Mouse (Mus musculus) layer of hippocampus, adult 18-20 months (tissue): ENCODE measurements around the gene Elane. TPM values are rescaled to one million over a fixed set of nuclear protein-coding genes. Genes with fewer than 3 reads are reported as not detected.

ENCODE experiments used
- DNase-seq, 2 experiments: peaks; one replicate each; pipeline ENCODE4 v3.0.0; 2022; ENCODE audit warnings: low spot score in 2 of 2
- total RNA-seq, 2 experiments: library from RNA; stranded (reverse); gene quantifications; 2 replicates each; pipeline ENCODE4 v1.2.3; 2021

The Elane gene
- total RNA-seq, 2 experiments from 2014 or later, result not detected

DNA sequence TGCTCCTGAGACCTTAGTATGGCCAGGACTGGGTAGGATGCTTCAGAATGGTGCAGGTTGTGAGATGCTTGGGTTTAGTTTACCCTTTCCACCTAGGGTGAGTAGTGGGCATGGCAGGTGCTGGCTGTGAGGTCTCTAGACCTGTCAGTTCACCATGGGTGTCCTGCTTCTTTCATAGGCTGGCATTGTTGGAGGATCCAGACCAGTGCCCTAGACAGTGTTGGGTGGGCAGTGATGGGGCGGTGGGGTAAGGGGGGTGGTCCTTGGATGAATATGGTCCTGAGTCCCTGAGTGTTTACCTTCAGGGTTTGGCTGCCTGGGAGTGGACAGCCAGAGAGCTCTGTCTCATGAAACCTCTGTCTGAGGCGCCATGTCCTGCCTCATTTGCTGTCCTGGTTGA lies 28.2 kb upstream of the Elane start:
- no peak for DNase-seq

DNA sequence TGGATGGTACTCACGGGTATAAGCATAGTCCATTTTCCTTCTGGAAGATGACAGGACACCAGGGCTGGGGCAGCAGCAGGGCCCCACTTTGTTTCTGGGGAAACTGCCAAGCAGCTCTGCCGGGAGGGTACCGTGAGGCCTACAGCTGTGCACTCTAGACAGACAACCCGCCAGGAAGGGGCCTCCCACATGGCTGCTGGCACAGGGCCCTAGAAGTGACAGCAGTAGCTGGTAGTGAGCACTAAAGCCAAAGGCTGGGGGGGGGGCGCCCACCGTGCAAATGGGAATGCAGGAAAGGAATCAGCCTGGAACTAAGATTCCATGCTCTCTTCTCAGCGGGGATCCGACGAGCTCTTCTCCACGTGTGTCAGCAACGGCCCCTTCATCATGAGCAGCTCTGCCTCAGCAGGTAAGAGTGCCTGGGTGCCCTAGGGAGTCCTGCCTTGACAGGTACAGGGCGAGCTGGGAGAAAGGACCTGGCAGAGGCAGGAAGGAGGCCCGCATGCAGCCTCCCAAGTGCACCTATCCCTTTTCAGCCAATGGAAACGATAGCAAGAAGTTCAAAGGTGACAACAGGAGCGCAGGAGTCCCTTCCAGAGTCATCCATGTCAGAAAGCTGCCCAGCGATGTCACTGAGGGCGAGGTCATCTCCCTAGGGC lies 27.5 kb upstream of the Elane start:
- peak; percentile 70 to 81 for DNase-seq

- DNase-seq, result no peak
These were observed 26.9 kb upstream of the Elane start for GRCm38 (mm10) chr10:79859116-79859515.

DNA sequence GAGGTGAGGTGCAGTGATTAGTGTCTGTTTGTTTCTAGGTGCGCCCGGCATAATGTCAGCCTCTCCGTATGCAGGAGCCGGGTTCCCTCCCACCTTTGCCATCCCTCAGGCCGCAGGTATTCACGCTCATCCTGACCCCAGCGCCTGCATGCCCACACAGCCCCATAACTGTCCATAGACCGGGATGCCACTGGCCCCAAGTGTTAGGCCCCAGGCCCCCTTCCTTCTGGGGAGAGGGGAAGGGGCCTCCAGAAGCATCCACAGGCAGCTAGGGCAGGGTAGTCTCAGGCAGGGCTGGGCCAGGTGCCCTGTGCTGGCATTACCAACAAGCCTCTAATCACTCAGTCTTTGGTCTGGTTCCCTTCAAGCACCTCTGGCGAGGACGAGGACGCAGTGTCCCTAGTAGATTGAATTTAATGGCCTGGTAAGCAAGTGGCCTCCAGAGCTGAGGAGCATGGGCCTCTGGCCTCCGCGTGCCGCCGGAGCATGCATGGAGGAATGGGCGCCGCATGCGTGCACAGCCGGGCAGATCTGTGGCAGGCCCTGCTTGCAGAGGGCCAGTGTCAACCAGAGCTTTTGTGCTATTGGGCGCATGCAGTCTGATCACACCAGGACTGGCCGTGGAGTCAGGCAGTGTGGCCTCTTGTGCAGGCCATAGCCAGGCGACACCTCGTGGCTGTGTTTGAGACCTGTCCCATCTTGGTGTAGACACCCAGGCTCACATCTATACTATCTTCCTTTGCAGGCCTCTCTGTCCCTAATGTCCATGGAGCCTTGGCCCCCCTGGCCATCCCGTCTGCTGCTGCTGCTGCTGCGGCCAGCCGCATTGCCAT lies 25.8 kb upstream of the Elane start:
- no peak for DNase-seq

GRCm38 (mm10) chr10:79861230-79862048 lies 24.6 kb upstream of the Elane start:
- DNase-seq, result no peak

DNA sequence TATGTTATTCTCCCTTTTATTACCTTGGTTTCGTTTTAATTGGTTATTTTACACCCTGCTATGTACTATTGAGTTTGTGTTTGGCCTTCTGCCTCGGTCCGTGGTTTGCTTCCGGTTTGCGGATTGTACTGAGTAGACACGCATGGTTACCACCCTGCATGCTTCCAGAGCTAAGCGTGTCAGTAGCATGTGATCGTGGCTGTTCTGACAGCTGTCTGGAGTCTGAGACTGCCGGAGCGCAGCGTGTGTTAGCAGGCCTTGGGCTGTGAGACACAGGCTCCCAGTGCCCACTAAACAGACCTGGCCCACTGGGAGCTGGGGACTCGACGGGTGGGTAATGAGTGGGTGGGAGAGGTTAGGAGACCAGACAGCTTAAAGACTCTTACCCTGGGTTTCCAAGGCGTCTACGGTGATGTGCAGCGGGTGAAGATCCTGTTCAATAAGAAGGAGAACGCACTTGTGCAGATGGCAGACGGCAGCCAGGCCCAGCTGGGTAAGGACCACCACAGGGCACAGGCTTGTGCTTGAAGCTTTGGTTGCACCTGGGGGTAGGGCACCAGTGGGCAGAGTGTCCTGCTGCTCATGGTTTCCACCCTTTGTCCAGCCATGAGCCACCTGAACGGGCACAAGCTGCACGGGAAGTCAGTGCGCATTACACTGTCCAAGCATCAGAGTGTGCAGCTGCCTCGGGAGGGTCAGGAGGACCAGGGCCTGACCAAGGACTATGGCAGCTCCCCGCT lies 23.8 kb upstream of the Elane start:
- DNase-seq, result no peak

GRCm38 (mm10) chr10:79862925-79863324 lies 23.1 kb upstream of the Elane start:
- DNase-seq, result no peak

- DNase-seq, result no peak
These were observed 21.5 kb upstream of the Elane start for GRCm38 (mm10) chr10:79864351-79865188.

GRCm38 (mm10) chr10:79865189-79865601 lies 20.9 kb upstream of the Elane start:
- DNase-seq, result no peak

- no peak for DNase-seq
These were observed 20.2 kb upstream of the Elane start for GRCm38 (mm10) chr10:79865801-79866295.

GRCm38 (mm10) chr10:79866601-79867000 lies 19.4 kb upstream of the Elane start:
- no peak for DNase-seq

- no peak for DNase-seq
These were observed 14.2 kb upstream of the Elane start for GRCm38 (mm10) chr10:79871845-79872244.

GRCm38 (mm10) chr10:79872862-79873261 lies 13.2 kb upstream of the Elane start:
- DNase-seq, result no peak

- no peak for DNase-seq
These were observed 12.7 kb upstream of the Elane start for GRCm38 (mm10) chr10:79873313-79873712.

DNA sequence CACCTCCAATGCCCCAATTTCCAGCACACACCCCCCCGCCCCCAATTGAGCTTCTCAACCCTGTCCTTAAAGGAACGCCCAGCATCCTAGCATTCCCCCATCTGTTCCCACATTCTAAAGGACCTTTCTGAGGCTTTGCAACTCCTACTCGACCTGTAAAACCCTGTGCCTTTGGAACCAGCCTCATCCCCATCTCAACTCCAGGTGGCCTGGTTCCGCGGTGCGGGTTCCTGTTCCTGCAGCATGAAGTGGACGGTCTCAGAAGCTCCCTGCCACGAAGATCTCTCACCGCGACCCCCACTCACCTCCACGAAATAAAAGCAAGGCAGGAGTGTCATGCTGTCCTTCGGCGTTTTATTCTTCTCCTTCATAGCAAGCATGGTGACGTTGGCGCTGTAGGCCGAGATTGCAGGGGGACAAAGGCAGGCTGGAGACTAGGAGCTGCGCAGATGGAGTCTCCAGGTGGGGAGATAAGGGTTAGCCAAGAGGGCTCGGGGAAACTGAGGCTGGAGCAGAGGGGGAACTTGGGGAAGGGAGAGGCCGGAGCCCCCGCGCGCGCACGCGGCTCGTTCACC lies 12.2 kb upstream of the Elane start:
- no peak for DNase-seq

GRCm38 (mm10) chr10:79874290-79874862 lies 11.7 kb upstream of the Elane start, which contains the start of the genes Prtn3 and Plppr3:
Prtn3 (plus strand) TSS chr10:79874476.
Plppr3 (minus strand) TSS chr10:79874634.
- no peak for DNase-seq

- no peak for DNase-seq
These were observed 8.9 kb upstream of the Elane start for GRCm38 (mm10) chr10:79877174-79877573.

DNA sequence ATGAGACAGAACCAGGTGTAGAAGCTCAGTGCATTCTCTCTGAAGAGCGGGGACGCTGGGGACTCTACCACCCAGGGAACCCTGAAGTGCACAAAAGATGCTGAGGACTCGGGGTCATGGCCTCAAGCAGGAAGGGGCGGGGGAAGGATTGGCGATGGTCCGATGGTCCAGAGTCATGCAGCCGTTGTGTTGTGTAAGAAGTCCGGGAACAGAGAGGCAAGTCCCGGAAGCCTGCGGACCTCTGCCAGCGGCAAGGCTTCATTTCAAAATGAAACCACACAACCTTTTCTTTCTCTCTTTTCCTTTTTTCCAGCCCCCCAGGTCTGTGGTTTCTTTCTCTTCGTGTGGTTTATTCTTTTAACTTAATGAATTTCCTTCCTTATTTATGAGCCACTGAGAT lies 8.3 kb upstream of the Elane start:
- no peak for DNase-seq

GRCm38 (mm10) chr10:79879527-79879926 lies 6.5 kb upstream of the Elane start:
- no peak for DNase-seq
